Mouse (Mus musculus) urinary bladder, postnatal 36 days (tissue): Measurements from ENCODE around the gene Mmp9.

Experiments used
- DNase-seq, 2 experiments: peaks; one replicate each; pipeline ENCODE4 v3.0.0; 2022; ENCODE audit warnings: low spot score in 2 of 2, mixed read lengths in 1 of 2

Mmp9 gene

DNA sequence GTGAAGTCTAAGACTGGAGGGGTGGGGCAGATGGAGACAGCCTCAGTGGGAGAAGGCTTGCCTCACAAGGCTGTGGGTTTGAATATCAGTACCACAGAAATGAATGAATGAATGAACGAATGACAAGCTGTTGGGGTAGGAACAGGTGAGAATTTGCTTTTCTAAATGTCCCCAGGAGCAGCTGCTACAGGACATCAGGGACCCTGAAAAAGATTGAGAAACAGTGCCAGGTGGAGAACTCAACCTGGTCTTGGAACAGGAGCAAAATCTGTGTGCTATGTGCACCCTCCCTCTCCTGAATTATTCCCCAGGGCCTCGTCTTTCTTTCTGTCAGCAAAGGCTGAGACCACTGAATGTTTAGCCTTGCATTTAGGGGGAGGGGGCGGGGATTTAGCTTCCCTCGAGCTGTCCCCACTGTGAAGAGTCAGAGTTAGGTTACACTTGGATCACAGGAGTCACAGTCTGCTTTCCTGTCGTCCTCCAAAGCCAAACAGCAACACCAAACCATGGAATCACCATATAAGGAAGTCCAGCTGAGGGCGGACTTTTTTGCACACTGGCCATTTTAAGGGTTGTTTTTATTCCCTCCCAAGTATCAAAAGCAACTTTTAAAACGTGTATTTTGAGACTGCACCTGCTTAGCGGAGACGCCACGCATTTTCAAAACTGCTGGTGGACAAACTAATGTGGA is at the start of gene Mmp9:
Gene Mmp9, plus strand, starts transcription at position 641 of the 691 bp plus-strand sequence.
- no peak for DNase-seq

GRCm38 (mm10) chr2:164891056-164891834 is 49.3 kb upstream of the Mmp9 start:
- no peak for DNase-seq

GRCm38 (mm10) chr2:164891908-164892695 is 48.5 kb upstream of the Mmp9 start:
- no peak for DNase-seq

DNA sequence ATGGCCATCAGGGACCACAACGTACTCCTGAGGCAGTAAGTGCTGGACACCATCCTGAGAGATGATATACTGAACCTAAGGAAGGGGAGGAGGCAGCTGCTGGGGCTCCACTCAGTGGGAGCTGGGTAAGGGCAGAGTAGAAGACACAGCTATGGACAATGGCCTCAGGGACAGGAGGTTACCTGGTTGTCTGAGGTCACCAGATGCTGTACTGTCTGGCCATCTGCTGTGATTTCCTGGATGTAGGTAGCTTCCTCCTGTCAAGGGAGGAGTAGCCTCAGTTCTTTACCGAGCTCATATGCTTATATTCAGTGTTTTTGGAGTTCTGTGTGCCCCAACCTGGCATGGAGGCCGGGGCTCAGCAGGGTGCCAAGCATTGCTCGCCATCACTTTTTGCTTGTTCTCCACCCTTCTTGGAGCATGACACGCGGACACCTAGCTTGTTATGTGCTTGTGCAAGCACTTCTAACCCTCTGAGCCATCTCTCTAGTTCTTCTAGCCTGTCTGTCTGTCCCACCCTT is 47.8 kb upstream of the Mmp9 start:
- no peak for DNase-seq

DNA sequence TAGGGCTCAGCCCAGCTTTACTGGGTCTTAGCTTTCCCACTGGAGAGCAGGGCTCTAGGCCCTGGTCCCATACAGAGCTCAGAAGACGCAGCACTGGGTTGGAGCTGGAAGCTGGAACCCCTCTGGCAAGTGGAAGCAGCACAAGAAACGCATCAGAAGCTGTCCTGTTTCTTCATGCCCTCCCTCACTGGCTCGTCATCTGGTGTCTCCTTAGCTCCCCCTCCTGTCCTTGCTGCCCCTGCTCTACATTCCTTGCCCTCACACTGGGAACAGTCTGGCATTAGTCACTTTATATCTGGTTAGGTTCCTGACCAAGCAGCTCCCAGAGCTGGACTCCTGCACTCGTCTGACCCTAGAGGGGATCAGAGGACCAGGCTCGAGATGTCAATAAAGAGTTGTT is 46.5 kb upstream of the Mmp9 start:
- no peak for DNase-seq

- DNase-seq: no peak
These were observed 45.9 kb upstream of the Mmp9 start for GRCm38 (mm10) chr2:164894644-164895043.

GRCm38 (mm10) chr2:164895885-164896284 is 44.7 kb upstream of the Mmp9 start:
- DNase-seq: no peak

GRCm38 (mm10) chr2:164898008-164898407 is 42.6 kb upstream of the Mmp9 start:
- no peak for DNase-seq

DNA sequence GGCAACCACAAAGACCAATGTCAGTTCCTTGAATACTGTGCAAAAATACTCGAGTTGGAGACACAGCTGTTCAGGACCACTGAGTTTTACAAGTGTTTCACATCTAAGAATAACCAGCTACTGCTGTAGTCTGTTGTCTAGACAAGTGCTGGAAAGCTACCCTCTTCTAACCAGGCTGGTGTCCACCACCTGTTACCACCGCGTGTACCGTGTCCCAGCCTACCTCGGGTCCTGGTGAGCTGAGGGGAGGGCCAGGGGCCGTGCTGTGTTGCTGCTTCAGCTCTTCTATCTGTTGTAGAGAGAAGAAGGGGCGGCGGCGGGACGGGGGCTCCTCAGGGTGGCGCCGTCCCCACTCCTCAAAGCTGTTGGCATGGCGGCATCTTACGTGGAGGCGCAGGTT is 41.5 kb upstream of the Mmp9 start:
- DNase-seq: no peak

GRCm38 (mm10) chr2:164899723-164900459 is 40.7 kb upstream of the Mmp9 start:
- DNase-seq: no peak

DNA sequence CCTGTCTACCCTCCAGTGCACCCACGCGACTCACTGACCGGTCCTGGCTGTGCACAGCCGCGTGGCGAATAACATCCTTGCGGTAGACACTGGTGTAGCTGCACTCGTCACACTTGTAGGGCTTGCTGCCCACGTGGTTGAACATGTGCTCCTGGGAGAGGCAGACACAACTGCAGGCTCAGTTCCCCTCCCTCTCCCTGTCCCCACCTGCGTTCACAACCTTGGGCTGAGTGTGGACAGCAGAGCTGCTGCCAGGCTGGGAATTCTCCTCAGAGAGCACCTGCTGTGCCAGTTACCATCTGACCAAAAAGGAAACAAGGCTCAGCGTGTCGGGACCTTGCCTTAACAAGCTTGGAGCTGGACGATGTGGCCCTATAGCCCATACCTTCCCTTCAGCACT is 39.2 kb upstream of the Mmp9 start:
- DNase-seq: no peak

DNA sequence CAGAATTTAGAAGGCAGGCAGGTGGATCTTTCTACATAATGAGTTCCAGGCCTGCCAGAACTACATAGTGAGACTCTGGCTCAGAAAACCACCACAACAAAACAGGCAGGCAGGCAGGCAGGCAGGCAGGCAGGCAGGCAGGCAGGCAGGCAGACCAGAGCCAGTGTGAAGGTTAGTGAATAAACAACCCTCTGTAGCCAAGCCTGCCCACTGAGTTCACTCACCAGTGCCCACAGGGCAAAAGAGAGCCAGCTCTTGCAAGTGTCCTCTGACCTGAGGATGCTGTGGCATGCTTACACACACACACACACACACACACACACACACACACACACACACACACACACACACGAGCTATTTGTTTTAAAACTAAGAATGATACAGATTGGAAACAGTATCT is 37.1 kb upstream of the Mmp9 start:
- DNase-seq: no peak

DNA sequence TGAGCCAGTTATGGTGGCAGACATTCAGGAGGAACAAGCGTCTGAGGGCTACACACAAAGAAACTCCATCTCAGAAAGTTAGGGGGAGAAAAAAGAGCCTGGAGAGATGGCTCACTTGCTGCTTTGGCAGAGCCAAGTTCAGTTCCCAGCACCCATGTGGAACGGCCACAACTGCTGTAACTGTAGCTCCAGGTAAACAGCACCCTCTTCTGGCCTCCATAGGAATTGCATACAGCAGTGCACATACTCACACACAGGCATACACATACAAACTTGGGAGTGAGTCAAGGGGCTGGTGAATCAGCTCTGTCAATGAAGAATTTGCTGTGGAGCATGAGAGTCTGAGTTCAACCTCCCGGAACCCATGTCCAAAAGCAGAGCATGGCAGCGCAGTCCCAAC is 34.5 kb upstream of the Mmp9 start:
- DNase-seq: no peak

DNA sequence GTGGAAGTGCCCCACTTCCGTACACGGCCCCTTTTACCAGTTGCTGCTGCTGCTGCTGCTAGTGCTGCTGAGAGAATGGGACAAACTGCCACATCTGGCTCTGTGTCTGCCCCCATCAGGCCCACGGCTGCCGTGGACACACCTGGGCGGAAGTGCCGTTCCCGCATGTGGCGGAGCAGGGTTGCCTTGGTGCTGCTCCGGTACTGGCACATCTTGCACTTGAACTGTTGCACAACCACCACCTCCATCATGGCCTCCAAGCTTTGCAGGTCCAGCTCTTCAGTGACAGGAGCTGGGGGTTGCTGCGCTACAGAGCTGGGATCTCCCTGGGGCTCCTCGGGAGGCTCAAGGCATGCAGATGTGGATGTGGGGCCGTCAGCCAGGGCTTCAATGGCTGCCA is 33.1 kb upstream of the Mmp9 start:
- no peak for DNase-seq

- no peak for DNase-seq
These were observed 32.6 kb upstream of the Mmp9 start for GRCm38 (mm10) chr2:164908011-164908410.

- no peak for DNase-seq
These were observed 31.5 kb upstream of the Mmp9 start for GRCm38 (mm10) chr2:164909100-164909499.

DNA sequence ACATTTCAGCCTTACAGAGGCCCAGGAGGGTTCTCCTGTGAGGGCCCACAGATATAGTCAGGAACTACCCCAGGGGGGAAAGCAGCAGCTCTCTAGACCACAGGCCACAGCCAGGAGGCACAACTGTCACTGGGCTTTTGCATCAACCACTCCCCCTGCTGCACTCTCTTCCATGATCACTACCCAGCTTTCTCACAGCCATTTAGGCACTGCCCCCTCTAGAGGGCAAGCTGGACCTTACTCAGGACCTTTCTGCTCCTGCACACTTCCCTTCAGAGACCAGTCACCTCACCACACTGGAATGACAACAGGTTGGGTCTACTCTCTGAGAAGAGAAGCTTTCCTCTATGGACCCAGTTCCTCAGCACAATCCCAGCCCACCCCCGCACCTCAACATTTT is 31.0 kb upstream of the Mmp9 start:
- peak in 1 of 2 experiments; percentile 43 for DNase-seq

DNA sequence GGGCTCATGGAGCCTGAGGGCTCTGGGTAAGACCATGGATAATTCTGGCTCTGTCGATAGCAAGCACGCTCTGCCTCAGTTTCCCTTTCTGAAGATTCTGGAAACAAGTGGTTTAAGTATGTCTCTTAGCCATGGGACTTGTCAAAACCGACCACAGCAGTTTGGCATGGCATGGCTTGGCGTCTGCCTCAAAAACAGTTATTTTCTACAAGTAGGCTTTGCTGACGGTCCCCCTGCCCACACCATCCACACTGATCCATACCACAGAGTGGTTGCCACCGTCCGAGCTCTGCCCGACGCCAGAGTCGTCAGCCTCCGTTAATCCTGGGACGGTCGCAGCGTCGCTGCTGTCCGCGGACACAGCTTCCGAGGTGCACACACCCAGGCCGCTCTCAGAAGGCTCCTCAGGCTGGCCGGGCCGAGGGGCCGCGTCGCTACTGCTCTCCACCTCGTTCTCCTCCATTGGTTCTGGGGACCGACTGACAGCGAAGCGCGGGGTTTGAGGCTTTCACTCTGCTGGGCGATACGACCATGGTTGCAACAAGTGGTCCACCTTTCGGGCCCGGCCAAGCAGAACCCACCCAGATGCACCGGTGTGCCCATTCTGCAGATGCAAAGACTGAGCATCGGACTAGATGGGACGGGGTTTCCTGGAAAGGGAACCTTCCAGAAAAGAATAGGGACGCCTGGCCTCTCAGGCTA is 30.1 kb upstream of the Mmp9 start:
- DNase-seq: no peak

- DNase-seq: peak; percentile 90
These were observed 29.2 kb upstream of the Mmp9 start, which contains the start of gene Zfp335 for GRCm38 (mm10) chr2:164911086-164912048. Gene Zfp335 (minus strand): TSS chr2:164911757.

GRCm38 (mm10) chr2:164912151-164912550 is 28.4 kb upstream of the Mmp9 start:
- DNase-seq: no peak
